Mouse (Mus musculus): ENCODE measurements around the gene Tdrd5. TPM values are rescaled to one million over a fixed set of nuclear protein-coding genes. Genes with fewer than 3 reads are reported as not detected.
A peak's percentile ranks its signal among the peaks of the same experiment; 100 is the strongest.
"Not testable (repeated sequence)": the region's sequence is repeated elsewhere in the genome, so short reads cannot be mapped to it uniquely, and the experiment has no call there.

Tdrd5 gene
- total and polyA plus RNA-seq, 3 experiments, result 3.4 to 4.1 TPM; not detected in 1

- no peak for TF ChIP-seq GABPA (IDR thresholded peaks at IDR 0.05; ENCODE audit: low read depth, low read length)
These were observed 40.1 kb downstream of the Tdrd5 start (continued) for GRCm38 (mm10) chr1:156263352-156263751.

GRCm38 (mm10) chr1:156254866-156255265 lies 48.6 kb downstream of the Tdrd5 start:
- Histone ChIP-seq H3K27ac (ENCODE audit: control insufficient read depth, low read depth, low read length) (no peak overlapping the region), H3K9me3 (replicated peaks; ENCODE audit: insufficient read depth, low read length) (no peaks in the 10 kb centered on the region), H3K4me3 (ENCODE audit: control insufficient read depth in 1 of 2, insufficient read depth in 1 of 2, low read depth in 2 of 2, low read length in 2 of 2) (no peak overlapping the region), H3K27me3 (ENCODE audit: control insufficient read depth in 1 of 2, insufficient read depth in 2 of 2, low read length in 2 of 2) (no peaks in the 10 kb centered on the region), H3K9ac (ENCODE audit: control insufficient read depth, low read depth, low read length, poor library complexity, severe bottlenecking) (no peak overlapping the region), H3K4me1 (ENCODE audit: control insufficient read depth in 1 of 2, insufficient read depth in 2 of 2, low read length in 2 of 2) (no peaks in the 10 kb centered on the region), H3K79me2 (ENCODE audit: control insufficient read depth, insufficient read depth, low read length, poor library complexity) (no peaks in the 10 kb centered on the region), H3K36me3 (ENCODE audit: control insufficient read depth in 1 of 2, insufficient read depth in 2 of 2, low read length in 2 of 2) (no peaks in the 10 kb centered on the region)
- DNase-seq (ENCODE audit: low read depth, low spot score), result no peak
- no peak for TF ChIP-seq CHD1 (IDR thresholded peaks at IDR 0.05; ENCODE audit: low read depth, low read length)
- TF ChIP-seq USF1 (IDR thresholded peaks at IDR 0.05; ENCODE audit: low read depth, low read length), result no peak

GRCm38 (mm10) chr1:156251096-156251495 lies 52.4 kb downstream of the Tdrd5 start:
- H3K36me3 ChIP-seq (ENCODE audit: control insufficient read depth in 1 of 2, insufficient read depth in 2 of 2, low read length in 2 of 2); H3K9ac ChIP-seq (ENCODE audit: control insufficient read depth, low read depth, low read length, poor library complexity, severe bottlenecking); H3K9me3 ChIP-seq (replicated peaks; ENCODE audit: insufficient read depth, low read length); DNase-seq (ENCODE audit: low read depth, low spot score); H3K27ac ChIP-seq (ENCODE audit: control insufficient read depth, low read depth, low read length); H3K4me3 ChIP-seq (ENCODE audit: control insufficient read depth in 1 of 2, insufficient read depth in 1 of 2, low read depth in 2 of 2, low read length in 2 of 2); H3K79me2 ChIP-seq (ENCODE audit: control insufficient read depth, insufficient read depth, low read length, poor library complexity); H3K27me3 ChIP-seq (ENCODE audit: control insufficient read depth in 1 of 2, insufficient read depth in 2 of 2, low read length in 2 of 2); H3K4me1 ChIP-seq (ENCODE audit: control insufficient read depth in 1 of 2, insufficient read depth in 2 of 2, low read length in 2 of 2): not testable (repeated sequence)

- H3K27ac ChIP-seq (ENCODE audit: control insufficient read depth, low read depth, low read length), result no peak overlapping the region
- H3K79me2 ChIP-seq (ENCODE audit: control insufficient read depth, insufficient read depth, low read length, poor library complexity), result no peaks in the 10 kb centered on the region
These were observed 55.6 kb downstream of the Tdrd5 start for GRCm38 (mm10) chr1:156247893-156248292.

GRCm38 (mm10) chr1:156241713-156242348 lies 61.6 kb downstream of the Tdrd5 start:
- Histone ChIP-seq H3K36me3 (ENCODE audit: control insufficient read depth in 1 of 2, insufficient read depth in 2 of 2, low read length in 2 of 2) (no peaks in the 10 kb centered on the region; a peak in 1 of 4 replicates), H3K79me2 (ENCODE audit: control insufficient read depth, insufficient read depth, low read length, poor library complexity) (no peaks in the 10 kb centered on the region), H3K27ac (ENCODE audit: control insufficient read depth, low read depth, low read length) (no peak overlapping the region), H3K4me3 (ENCODE audit: control insufficient read depth in 1 of 2, insufficient read depth in 1 of 2, low read depth in 2 of 2, low read length in 2 of 2) (peak overlapping the region in 1 of 2 experiments; percentile 18; a peak in 1 of 4 replicates), H3K27me3 (ENCODE audit: control insufficient read depth in 1 of 2, insufficient read depth in 2 of 2, low read length in 2 of 2) (no peaks in the 10 kb centered on the region), H3K4me1 (ENCODE audit: control insufficient read depth in 1 of 2, insufficient read depth in 2 of 2, low read length in 2 of 2) (no peaks in the 10 kb centered on the region), H3K9me3 (replicated peaks; ENCODE audit: insufficient read depth, low read length) (no peaks in the 10 kb centered on the region), H3K9ac (ENCODE audit: control insufficient read depth, low read depth, low read length, poor library complexity, severe bottlenecking) (0 out of 2 replicates have a peak overlapping the region, but pooled peaks have one; percentile 14)
- DNase-seq (ENCODE audit: low read depth, low spot score), result peak; percentile 83
- no peak for TF ChIP-seq TBP (IDR thresholded peaks at IDR 0.05; ENCODE audit: low read depth, low read length)
- no peak for TF ChIP-seq MYB (IDR thresholded peaks at IDR 0.05; ENCODE audit: low read depth, low read length)
- TF ChIP-seq MAFK (IDR thresholded peaks at IDR 0.05; ENCODE audit: borderline replicate concordance, low read depth, low read length), result no peak
- no peak for TF ChIP-seq ZKSCAN1 (IDR thresholded peaks at IDR 0.05; ENCODE audit: low read depth, low read length)
- no peak for TF ChIP-seq MXI1 (IDR thresholded peaks at IDR 0.05; ENCODE audit: low read depth, low read length)
- TF ChIP-seq CTCF (IDR thresholded peaks at IDR 0.05 in 2 of 3, conservative IDR thresholded peaks at IDR 0.05 in 1 of 3; ENCODE audit: control insufficient read depth in 1 of 3, insufficient read depth in 1 of 3, low read depth in 2 of 3, low read length in 3 of 3, poor library complexity in 1 of 3, severe bottlenecking in 1 of 3), result peak; percentile 61 to 71 (median 62)
- no peak for TF ChIP-seq JUND (IDR thresholded peaks at IDR 0.05; ENCODE audit: low read depth, low read length)
- peak; percentile 58 for TF ChIP-seq ZC3H11A (IDR thresholded peaks at IDR 0.05; ENCODE audit: low read depth, low read length)
- peak; percentile 76 for TF ChIP-seq SMC3 (IDR thresholded peaks at IDR 0.05; ENCODE audit: low read depth, low read length)
- TF ChIP-seq ZNF384 (IDR thresholded peaks at IDR 0.05; ENCODE audit: low read depth, low read length), result no peak
- no peak for TF ChIP-seq E2F4 (IDR thresholded peaks at IDR 0.05; ENCODE audit: borderline replicate concordance, low read depth, low read length)
- no peak for TF ChIP-seq NRF1 (IDR thresholded peaks at IDR 0.05; ENCODE audit: insufficient read depth, low read depth, low read length, poor library complexity, severe bottlenecking)
- no peak for TF ChIP-seq POLR2A (IDR thresholded peaks at IDR 0.05; ENCODE audit: control insufficient read depth in 1 of 2, insufficient read depth in 1 of 2, low read depth in 1 of 2, low read length in 2 of 2, poor library complexity in 1 of 2)

More at GRCm38 (mm10) chr1:156247893-156248292, 55.6 kb downstream of the Tdrd5 start:
- no peaks in the 10 kb centered on the region for H3K27me3 ChIP-seq (ENCODE audit: control insufficient read depth in 1 of 2, insufficient read depth in 2 of 2, low read length in 2 of 2)
- no peaks in the 10 kb centered on the region for H3K4me1 ChIP-seq (ENCODE audit: control insufficient read depth in 1 of 2, insufficient read depth in 2 of 2, low read length in 2 of 2)
- no peak overlapping the region for H3K9ac ChIP-seq (ENCODE audit: control insufficient read depth, low read depth, low read length, poor library complexity, severe bottlenecking)
- TF ChIP-seq GABPA (IDR thresholded peaks at IDR 0.05; ENCODE audit: low read depth, low read length) (no peak), MYC (IDR thresholded peaks at IDR 0.05; ENCODE audit: low read depth, low read length) (no peak), CHD2 (IDR thresholded peaks at IDR 0.05; ENCODE audit: low read length) (no peak), RCOR1 (IDR thresholded peaks at IDR 0.05; ENCODE audit: low read depth, low read length) (no peak), MEF2A (IDR thresholded peaks at IDR 0.05; ENCODE audit: extremely low read depth, insufficient replicate concordance, low read depth, low read length, poor library complexity, severe bottlenecking) (no peak), ZKSCAN1 (IDR thresholded peaks at IDR 0.05; ENCODE audit: low read depth, low read length) (no peak)
- no peak overlapping the region for H3K4me3 ChIP-seq (ENCODE audit: control insufficient read depth in 1 of 2, insufficient read depth in 1 of 2, low read depth in 2 of 2, low read length in 2 of 2)
- H3K9me3 ChIP-seq (replicated peaks; ENCODE audit: insufficient read depth, low read length), result no peaks in the 10 kb centered on the region
- H3K36me3 ChIP-seq (ENCODE audit: control insufficient read depth in 1 of 2, insufficient read depth in 2 of 2, low read length in 2 of 2), result no peaks in the 10 kb centered on the region
- no peak for DNase-seq (ENCODE audit: low read depth, low spot score)

All from MEL (cell line).